Comparison of ENCODE assay signal across 8 mouse cellular contexts in genomic region chr5:49524394-49525241, GRCm38 (mm10). TPM values are rescaled to one million over a fixed set of nuclear protein-coding genes. Genes with fewer than 3 reads are reported as not detected.
DNase-seq lines count a peak whose midpoint lies in the region; ATAC-seq and TF ChIP-seq lines count a peak whose summit lies in the region.

TSS of gene Kcnip4 (minus strand) at chr5:49524907.

- peak; percentile 74 for DNase-seq in adrenal gland, postnatal 14 days
- DNase-seq in embryonic facial prominence, embryonic 14.5 days (ENCODE audit: low spot score), result peak; percentile 20
- peak; percentile 76 to 77 for DNase-seq in layer of hippocampus, postnatal 14 days (ENCODE audit: low spot score in 2 of 2)
- DNase-seq in lung, postnatal 25 days (ENCODE audit: low spot score), result peak; percentile 17
- DNase-seq in right cerebral cortex, postnatal 14 days, result peak; percentile 88
- DNase-seq in spleen, postnatal 10 days (ENCODE audit: low spot score in 2 of 2), result no peak

- H3K36me3 ChIP-seq in E14TG2a.4 (ENCODE audit: insufficient read depth, low read length), result no peaks in the 10 kb centered on the region
- H3K36me3 ChIP-seq in embryonic facial prominence, embryonic 14.5 days (ENCODE audit: control insufficient read depth, insufficient read depth, low read length), result no peaks in the 10 kb centered on the region
- H3K36me3 ChIP-seq in hindbrain, embryonic 12.5 days, result no peaks in the 10 kb centered on the region

- no peak for TF ChIP-seq CTCF in E14TG2a.4 (conservative IDR thresholded peaks at IDR 0.05; ENCODE audit: low read length)

- no peaks in the 10 kb centered on the region for H3K9me3 ChIP-seq in E14TG2a.4 (ENCODE audit: low read length)
- no peaks in the 10 kb centered on the region for H3K9me3 ChIP-seq in embryonic facial prominence, embryonic 14.5 days (ENCODE audit: control insufficient read depth, low read length)
- H3K9me3 ChIP-seq in hindbrain, embryonic 12.5 days (replicated peaks), result no peaks in the 10 kb centered on the region

- peaks cover 49% of the 10 kb centered on the region for H3K27me3 ChIP-seq in E14TG2a.4 (ENCODE audit: insufficient read depth, low read length)
- peaks cover 31% of the 10 kb centered on the region for H3K27me3 ChIP-seq in embryonic facial prominence, embryonic 14.5 days (replicated peaks; ENCODE audit: control insufficient read depth, insufficient read depth, low read length)
- H3K27me3 ChIP-seq in hindbrain, embryonic 12.5 days, result peaks cover 20% of the 10 kb centered on the region

- H3K4me3 ChIP-seq in E14TG2a.4 (replicated peaks; ENCODE audit: low read length), result peak within 1 kb of the TSS; percentile 80
- H3K4me3 ChIP-seq in embryonic facial prominence, embryonic 14.5 days (ENCODE audit: low read depth, low read length), result peak within 1 kb of the TSS; percentile 43
- peak within 1 kb of the TSS; percentile 56 for H3K4me3 ChIP-seq in hindbrain, embryonic 12.5 days

- ATAC-seq in embryonic facial prominence, embryonic 14.5 days (ENCODE audit: low read depth), result peak; percentile 86
- ATAC-seq in hindbrain, embryonic 12.5 days (ENCODE audit: low FRiP score), result peak; percentile 94

- H3K4me1 ChIP-seq in E14TG2a.4 (replicated peaks; ENCODE audit: low read depth, low read length), result no peaks in the 10 kb centered on the region; the same call in 1 of the 2 replicates
- 0 out of 2 replicates have a peak, but pooled peaks cover 4% of the 10 kb centered on the region for H3K4me1 ChIP-seq in embryonic facial prominence, embryonic 14.5 days (ENCODE audit: control insufficient read depth, insufficient read depth, low read length)
- H3K4me1 ChIP-seq in hindbrain, embryonic 12.5 days, result 0 out of 2 replicates have a peak, but pooled peaks cover 2% of the 10 kb centered on the region

- peak within 1 kb of the TSS; percentile 75 for H3K4me2 ChIP-seq in embryonic facial prominence, embryonic 14.5 days (ENCODE audit: low read depth, low read length)
- peak within 1 kb of the TSS; percentile 99 for H3K4me2 ChIP-seq in hindbrain, embryonic 12.5 days (replicated peaks)

- under 1% methylated on average over 46 of the region's 50 CpGs for WGBS in embryonic facial prominence, embryonic 14.5 days
- WGBS in hindbrain, embryonic 12.5 days, result 2% methylated on average over 46 of the region's 50 CpGs

- no peak within 1 kb of the TSS for H3K27ac ChIP-seq in embryonic facial prominence, embryonic 14.5 days (replicated peaks; ENCODE audit: low read depth, low read length)
- no peak within 1 kb of the TSS for H3K27ac ChIP-seq in hindbrain, embryonic 12.5 days

- H3K9ac ChIP-seq in embryonic facial prominence, embryonic 14.5 days (ENCODE audit: low read depth, low read length), result peak within 1 kb of the TSS; percentile 56
- H3K9ac ChIP-seq in hindbrain, embryonic 12.5 days, result peak within 1 kb of the TSS; percentile 68

RNA-seq across cellular contexts. Expression of gene Kcnip4, which starts in this region (rescaled TPM):
- 3.3 and 3.8 TPM in 2 replicates for total RNA-seq in adrenal gland, postnatal 14 days (2021)
- polyA plus RNA-seq in embryonic facial prominence, embryonic 14.5 days (2014; fragmentation: Nextera tagmentation; extraction: Ambion mirVana), result 2.9 and 3.9 TPM in 2 replicates
- 4.8 and 5.0 TPM in 2 replicates for polyA plus RNA-seq in hindbrain, embryonic 12.5 days (2016; fragmentation: Nextera tagmentation; extraction: Ambion mirVana)
- total RNA-seq in layer of hippocampus, postnatal 14 days (2021), result 10 to 100 TPM; 38.9 to 48.0 TPM

Comparison
In these comparisons a context has a peak if more than half of its experiments do, and no peak if none do; other contexts are left out.
1. DNase-seq: peak in adrenal gland, postnatal 14 days (single experiment), embryonic facial prominence, embryonic 14.5 days (single experiment), layer of hippocampus, postnatal 14 days (2 of 2), lung, postnatal 25 days (single experiment) and right cerebral cortex, postnatal 14 days (single experiment); none in spleen, postnatal 10 days (0 of 2).
2. Peak in every context shown above with its lines, with median percentiles within 50 percentile points of each other: H3K4me3 ChIP-seq.